Mouse (Mus musculus) hindbrain, postnatal 0 days (tissue): ENCODE results near the gene Rnf8. TPM values are rescaled to one million over a fixed set of nuclear protein-coding genes. Genes with fewer than 3 reads are reported as not detected.

ENCODE experiments used
- ATAC-seq: fragments of 200-750 bp; cut with Nextera tagmentation; 2 replicates; pipeline ENCODE4 v1.8.0; 2017; ENCODE audit warnings: mild to moderate bottlenecking, moderate TSS enrichment, moderate library complexity
- DNase-seq: peaks from one replicate; pipeline ENCODE4 v3.0.0-alpha.2; 2015; ENCODE audit warnings: low spot score
- H3K27ac ChIP-seq: fragments of 300-500 bp; sonication (generic); 2 replicates; pipeline ENCODE4 v1.5.1; 2014; ENCODE audit warnings: mild to moderate bottlenecking
- H3K27me3 ChIP-seq: fragments of 300-500 bp; sonication (generic); 2 replicates; pipeline ENCODE4 v1.6.1; 2014; ENCODE audit warnings: low read length, mixed read lengths; ENCODE audit not compliant: insufficient read depth
- H3K36me3 ChIP-seq: fragments of 300-500 bp; sonication (generic); 2 replicates; pipeline ENCODE4 v1.6.1; 2014; ENCODE audit warnings: low read length, mixed read lengths; ENCODE audit not compliant: insufficient read depth
- H3K4me1 ChIP-seq: fragments of 300-500 bp; sonication (generic); 2 replicates; pipeline ENCODE4 v1.6.1; 2014; ENCODE audit warnings: antibody characterized with exemption, low read length, mixed read lengths; ENCODE audit not compliant: insufficient read depth
- H3K4me2 ChIP-seq: fragments of 300-500 bp; sonication (generic); 2 replicates; pipeline ENCODE4 v1.6.1; 2014; ENCODE audit warnings: low read depth, mild to moderate bottlenecking, low read length, moderate library complexity, mixed read lengths
- H3K4me3 ChIP-seq: fragments of 300-500 bp; sonication (generic); 2 replicates; pipeline ENCODE4 v1.5.1; 2014; ENCODE audit warnings: low read length
- H3K9ac ChIP-seq: fragments of 300-500 bp; sonication (generic); replicated peaks from 2 replicates; pipeline ENCODE4 v1.6.1; 2014; ENCODE audit warnings: mild to moderate bottlenecking, low read length, moderate library complexity, mixed read lengths
- H3K9me3 ChIP-seq: fragments of 300-500 bp; sonication (generic); 2 replicates; pipeline ENCODE4 v1.6.1; 2016; ENCODE audit warnings: low read length, mixed read lengths
- CTCF ChIP-seq: IDR thresholded peaks from 2 replicates; pipeline ENCODE4 v1.5.1; 2016; ENCODE audit warnings: antibody characterized with exemption, control low read depth, low read depth
- WGBS: fragments of 180-500 bp; shearing (Covaris S2); extraction: QIAGEN DNeasy Blood & Tissue Kit; methylation state at CpG from one replicate; pipeline ENCODE4 v1.1.7; 2014; 5-methylcytosine and 5-hydroxymethylcytosine counted together
- microRNA-seq, 2 experiments: library from miRNA; unstranded; fragments of <30 nt; microRNA quantifications; one replicate each; pipeline ENCODE4; 2016
- polyA plus RNA-seq: library from polyadenylated mRNA; unstranded; fragments of >200 nt; fragmentation: Nextera tagmentation; extraction: Ambion mirVana; gene quantifications from 2 replicates; pipeline ENCODE4 v1.2.1, GENCODE M21; 2015
- total RNA-seq: library from RNA; depleted of rRNA; stranded (reverse); fragments of >200 nt; gene quantifications from 2 replicates; pipeline ENCODE4 v1.2.3, GENCODE M21; 2014; rRNA removed

Rnf8 gene
- total and polyA plus RNA-seq, 2 experiments from 2014 or later = 29.4 to 71.3 TPM

DNA sequence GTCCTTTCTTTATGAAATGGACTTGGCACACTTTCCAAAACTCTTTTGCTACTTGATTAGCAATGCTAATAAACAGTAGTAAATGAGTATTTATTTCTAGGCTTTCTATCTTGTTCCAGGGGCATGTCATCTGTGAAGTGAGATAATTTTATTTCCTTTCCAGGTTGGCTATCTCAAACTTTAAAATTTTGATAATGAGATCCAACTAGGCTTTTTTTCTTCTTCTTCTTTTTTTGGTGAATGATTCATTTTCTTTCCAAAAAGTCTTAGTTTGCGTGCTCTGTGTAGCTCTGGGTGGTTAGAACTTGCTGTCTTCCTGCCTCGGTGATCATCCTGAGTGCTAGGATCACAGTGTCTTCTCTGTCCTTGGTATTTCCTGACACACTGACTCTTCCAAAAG is 78.2 kb downstream of the Rnf8 start:
- Histone ChIP-seq H3K4me1 (no peaks in the 10 kb centered on the region), H3K4me2 (no peak overlapping the region), H3K4me3 (no peak overlapping the region), H3K27me3 (no peaks in the 10 kb centered on the region), H3K9me3 (no peaks in the 10 kb centered on the region), H3K27ac (no peak overlapping the region), H3K9ac (no peak overlapping the region), H3K36me3 (peaks cover 60% of the 10 kb centered on the region)
- no peak for TF ChIP-seq CTCF
- ATAC-seq (no peak), DNase-seq (no peak)
- WGBS = 88% methylated on average over 2 of the region's 2 CpGs

GRCm38 (mm10) chr17:29693571-29693970 is 79.0 kb downstream of the Rnf8 start:
- no peak overlapping the region for H3K4me2 ChIP-seq
- TF ChIP-seq CTCF = no peak
- no peak overlapping the region for H3K4me3 ChIP-seq
- DNase-seq (no peak), ATAC-seq (no peak)
- H3K9ac ChIP-seq = no peak overlapping the region
- H3K27ac ChIP-seq = no peak overlapping the region
- peaks cover 62% of the 10 kb centered on the region for H3K36me3 ChIP-seq
- no peaks in the 10 kb centered on the region for H3K4me1 ChIP-seq
- no peaks in the 10 kb centered on the region for H3K9me3 ChIP-seq
- H3K27me3 ChIP-seq = no peaks in the 10 kb centered on the region
- WGBS = 81% methylated on average over 2 of the region's 2 CpGs

- H3K27me3 ChIP-seq = no peaks in the 10 kb centered on the region
- no peak for TF ChIP-seq CTCF
- peaks cover 68% of the 10 kb centered on the region for H3K36me3 ChIP-seq
- WGBS = 75% methylated on average over 4 of the region's 4 CpGs
- no peak overlapping the region for H3K4me2 ChIP-seq
- H3K9me3 ChIP-seq = no peaks in the 10 kb centered on the region
- H3K27ac ChIP-seq = no peak overlapping the region
- no peak overlapping the region for H3K9ac ChIP-seq
- ATAC-seq (no peak), DNase-seq (no peak)
- H3K4me3 ChIP-seq = no peak overlapping the region
- no peaks in the 10 kb centered on the region for H3K4me1 ChIP-seq
Measured at GRCm38 (mm10) chr17:29694516-29694915, 79.9 kb downstream of the Rnf8 start.

Small RNAs within 50 kb of the gene (microRNA-seq; reads per million reads assigned to microRNA genes)
- 0 to 0.18 reads per million in 2 experiments for gene Mir7667

Other genes with a start within 250 kb of the Rnf8 start
- gene Pim1, start 124.0 kb upstream of the Rnf8 start, total RNA-seq = 15.4 and 18.9 TPM in 2 replicates
- gene Pim1, start 124.0 kb upstream of the Rnf8 start, polyA plus RNA-seq = 14.6 and 16.8 TPM in 2 replicates
- gene Gm17657, start 65.2 kb upstream of the Rnf8 start, total RNA-seq = not detected in 2 replicates
- gene Gm17657, start 65.2 kb upstream of the Rnf8 start, polyA plus RNA-seq = not detected in 2 replicates
- 39.4 and 40.4 TPM in 2 replicates for gene Tbc1d22b, start 65.0 kb upstream of the Rnf8 start, total RNA-seq
- gene Tbc1d22b, start 65.0 kb upstream of the Rnf8 start, polyA plus RNA-seq = 21.3 and 26.4 TPM in 2 replicates
- gene Tmem217, start 62.4 kb upstream of the Rnf8 start, total RNA-seq = not detected in 2 replicates
- 0.90 and 1.2 TPM in 2 replicates for gene Tmem217, start 62.4 kb upstream of the Rnf8 start, polyA plus RNA-seq
- 2.6 and 5.0 TPM in 2 replicates for gene Gm28043, start 86 bp downstream of the Rnf8 start, total RNA-seq
- gene Gm28043, start 86 bp downstream of the Rnf8 start, polyA plus RNA-seq = 1.2 and 1.9 TPM in 2 replicates
- gene Cmtr1, start 45.8 kb downstream of the Rnf8 start, total RNA-seq = 69.1 and 71.5 TPM in 2 replicates
- gene Cmtr1, start 45.8 kb downstream of the Rnf8 start, polyA plus RNA-seq = 106 and 116 TPM in 2 replicates
- 9.7 and 14.4 TPM in 2 replicates for gene Ccdc167, start 102.3 kb downstream of the Rnf8 start, total RNA-seq
- gene Ccdc167, start 102.3 kb downstream of the Rnf8 start, polyA plus RNA-seq = 9.8 and 11.3 TPM in 2 replicates